Mouse (Mus musculus) liver, embryonic 14.5 days (tissue): Measurements from ENCODE around the gene Dnm1.

Experiments used
- CTCF ChIP-seq: IDR thresholded peaks from 2 replicates; pipeline ENCODE4 v1.5.1; 2016; ENCODE audit warnings: antibody characterized with exemption, low read depth, control low read depth
- EP300 ChIP-seq: IDR thresholded peaks from 2 replicates; pipeline ENCODE4 v1.6.1; 2016; ENCODE audit warnings: antibody characterized with exemption, low read depth

GRCm38 (mm10) chr2:32342039-32342438 is 11.1 kb downstream of the Dnm1 start:
- TF ChIP-seq CTCF (no peak), EP300 (no peak)
